Mouse (Mus musculus) erythroblast, embryonic 14.5 days (primary cell): ENCODE results near the gene Pacrg.

Experiments
- GATA1 ChIP-seq: IDR thresholded peaks from 2 replicates; pipeline ENCODE4 v1.6.1; 2012; ENCODE audit warnings: low read length, inconsistent platforms, mixed read lengths
- TAL1 ChIP-seq: IDR thresholded peaks from 3 replicates; pipeline ENCODE4 v1.6.1; 2012; ENCODE audit warnings: low read length, inconsistent platforms, mixed read lengths

GRCm38 (mm10) chr17:10363151-10363550 lies 477.0 kb downstream of the Pacrg start:
- TF ChIP-seq TAL1 (no peak), GATA1 (no peak)
